Mouse (Mus musculus) embryonic facial prominence, embryonic 12.5 days (tissue): ENCODE data around the gene Rpl22. TPM values are rescaled to one million over a fixed set of nuclear protein-coding genes. Genes with fewer than 3 reads are reported as not detected.
A peak's percentile ranks its signal among the peaks of the same experiment; 100 is the strongest.

Experiments
- ATAC-seq: fragments of 200-750 bp; cut with Nextera tagmentation; 2 replicates; pipeline ENCODE4 v1.8.0; 2017; ENCODE audit not compliant: insufficient number of reproducible peaks, insufficient read depth, low FRiP score, low TSS enrichment
- H3K27ac ChIP-seq: fragments of 300-500 bp; sonication (generic); 2 replicates; pipeline ENCODE4 v1.5.1; 2016; ENCODE audit warnings: mild to moderate bottlenecking
- H3K27me3 ChIP-seq: fragments of 300-500 bp; sonication (generic); 2 replicates; pipeline ENCODE4 v1.6.1; 2016; ENCODE audit warnings: mild to moderate bottlenecking, moderate library complexity
- H3K36me3 ChIP-seq: fragments of 300-500 bp; sonication (generic); 2 replicates; pipeline ENCODE4 v1.6.1; 2016; ENCODE audit warnings: mild to moderate bottlenecking
- H3K4me1 ChIP-seq: fragments of 300-500 bp; sonication (generic); 2 replicates; pipeline ENCODE4 v1.6.1; 2016
- H3K4me2 ChIP-seq: fragments of 300-500 bp; sonication (generic); replicated peaks from 2 replicates; pipeline ENCODE4 v1.6.1; 2016; ENCODE audit warnings: mild to moderate bottlenecking, moderate library complexity
- H3K4me3 ChIP-seq: fragments of 300-500 bp; sonication (generic); 2 replicates; pipeline ENCODE4 v1.5.1; 2016; ENCODE audit warnings: mild to moderate bottlenecking
- H3K9ac ChIP-seq: fragments of 300-500 bp; sonication (generic); 2 replicates; pipeline ENCODE4 v1.6.1; 2016; ENCODE audit warnings: mild to moderate bottlenecking, moderate library complexity
- H3K9me3 ChIP-seq: fragments of 300-500 bp; sonication (generic); 2 replicates; pipeline ENCODE4 v1.6.1; 2016; ENCODE audit warnings: mild to moderate bottlenecking, moderate library complexity
- WGBS: fragments of 180-500 bp; shearing (Covaris S2); methylation state at CpG from one replicate; pipeline ENCODE4 v1.1.7; 2016; 5-methylcytosine and 5-hydroxymethylcytosine counted together
- polyA plus RNA-seq: library from polyadenylated mRNA; unstranded; fragments of >200 nt; fragmentation: Nextera tagmentation; extraction: Ambion mirVana; gene quantifications from 2 replicates; pipeline ENCODE4 v1.2.1, GENCODE M21; 2016

Rpl22 gene
- polyA plus RNA-seq, 1 experiment from 2014 or later, result 396 TPM

- Histone ChIP-seq H3K9me3 (no peaks in the 10 kb centered on the region), H3K27me3 (peaks cover 12% of the 10 kb centered on the region), H3K4me1 (peaks cover 20% of the 10 kb centered on the region), H3K27ac (no peak overlapping the region), H3K9ac (no peak overlapping the region), H3K4me3 (no peak overlapping the region), H3K36me3 (peaks cover 44% of the 10 kb centered on the region), H3K4me2 (peak overlapping the region; percentile 95; the same call in 1 of the 2 replicates)
- WGBS, result 84% methylated on average over 14 of the region's 14 CpGs
- ATAC-seq, result no peak
These were observed 26.7 kb upstream of the Rpl22 start for GRCm38 (mm10) chr4:152298836-152299235.

GRCm38 (mm10) chr4:152300375-152300774, 25.2 kb upstream of the Rpl22 start:
- H3K4me1 ChIP-seq, result peaks cover 20% of the 10 kb centered on the region

GRCm38 (mm10) chr4:152302012-152302411, 23.5 kb upstream of the Rpl22 start:
- Histone ChIP-seq H3K9me3 (no peaks in the 10 kb centered on the region), H3K27ac (no peak overlapping the region), H3K4me2 (no peak overlapping the region), H3K27me3 (no peaks in the 10 kb centered on the region), H3K4me3 (no peak overlapping the region), H3K4me1 (peaks cover 12% of the 10 kb centered on the region), H3K9ac (no peak overlapping the region), H3K36me3 (peaks cover 57% of the 10 kb centered on the region)
- WGBS, result 79% methylated on average over 11 of the region's 11 CpGs
- ATAC-seq, result no peak

More at GRCm38 (mm10) chr4:152300375-152300774, 25.2 kb upstream of the Rpl22 start:
- H3K9me3 ChIP-seq, result no peaks in the 10 kb centered on the region
- H3K27me3 ChIP-seq, result 0 out of 2 replicates have a peak, but pooled peaks cover 7% of the 10 kb centered on the region
- no peak overlapping the region for H3K4me2 ChIP-seq
- no peak overlapping the region for H3K9ac ChIP-seq
- no peak overlapping the region for H3K27ac ChIP-seq
- ATAC-seq, result no peak
- H3K4me3 ChIP-seq, result no peak overlapping the region
- 93% methylated on average over 8 of the region's 8 CpGs for WGBS
- H3K36me3 ChIP-seq, result peaks cover 57% of the 10 kb centered on the region

GRCm38 (mm10) chr4:152303172-152303571, 22.4 kb upstream of the Rpl22 start:
- 88% methylated on average over 10 of the region's 10 CpGs for WGBS
- no peak overlapping the region for H3K4me2 ChIP-seq
- H3K4me3 ChIP-seq, result no peak overlapping the region
- no peak overlapping the region for H3K9ac ChIP-seq
- H3K9me3 ChIP-seq, result no peaks in the 10 kb centered on the region
- no peak overlapping the region for H3K27ac ChIP-seq
- peaks cover 57% of the 10 kb centered on the region for H3K36me3 ChIP-seq
- H3K27me3 ChIP-seq, result no peaks in the 10 kb centered on the region
- ATAC-seq, result no peak
- peaks cover 7% of the 10 kb centered on the region for H3K4me1 ChIP-seq

GRCm38 (mm10) chr4:152304685-152305084, 20.9 kb upstream of the Rpl22 start:
- Histone ChIP-seq H3K4me3 (no peak overlapping the region), H3K9me3 (no peaks in the 10 kb centered on the region), H3K36me3 (peaks cover 61% of the 10 kb centered on the region), H3K4me2 (no peak overlapping the region), H3K27ac (no peak overlapping the region), H3K27me3 (0 out of 2 replicates have a peak, but pooled peaks cover 5% of the 10 kb centered on the region), H3K9ac (no peak overlapping the region), H3K4me1 (no peaks in the 10 kb centered on the region)
- 93% methylated on average over 6 of the region's 6 CpGs for WGBS
- ATAC-seq, result no peak

- whole genome bisulfite sequencing, result 81% methylated on average over 6 of the region's 6 CpGs
- peaks cover 18% of the 10 kb centered on the region for H3K27me3 ChIP-seq
- no peak for ATAC-seq
- no peak overlapping the region for H3K27ac ChIP-seq
- no peak overlapping the region for H3K4me2 ChIP-seq
- no peaks in the 10 kb centered on the region for H3K4me1 ChIP-seq
- H3K9me3 ChIP-seq, result no peaks in the 10 kb centered on the region
- H3K9ac ChIP-seq, result 0 out of 2 replicates have a peak overlapping the region, but pooled peaks have one; percentile 32
- H3K36me3 ChIP-seq, result peaks cover 48% of the 10 kb centered on the region
- H3K4me3 ChIP-seq, result no peak overlapping the region
These were observed 19.6 kb upstream of the Rpl22 start for GRCm38 (mm10) chr4:152305991-152306390.

GRCm38 (mm10) chr4:152307542-152307941, 18.0 kb upstream of the Rpl22 start:
- H3K27me3 ChIP-seq, result peaks cover 33% of the 10 kb centered on the region
- no peak overlapping the region for H3K4me2 ChIP-seq
- no peak overlapping the region for H3K27ac ChIP-seq
- no peak overlapping the region for H3K9ac ChIP-seq
- ATAC-seq, result no peak
- no peak overlapping the region for H3K4me3 ChIP-seq
- H3K36me3 ChIP-seq, result peaks cover 33% of the 10 kb centered on the region
- 75% methylated on average over 9 of the region's 9 CpGs for WGBS
- H3K9me3 ChIP-seq, result no peaks in the 10 kb centered on the region
- 0 out of 2 replicates have a peak, but pooled peaks cover 5% of the 10 kb centered on the region for H3K4me1 ChIP-seq

- Histone ChIP-seq H3K9me3 (no peaks in the 10 kb centered on the region), H3K4me1 (peaks cover 25% of the 10 kb centered on the region), H3K9ac (no peak overlapping the region), H3K4me3 (no peak overlapping the region; the same call in 1 of the 2 replicates), H3K4me2 (peak overlapping the region; percentile 51), H3K27ac (no peak overlapping the region), H3K36me3 (0 out of 2 replicates have a peak, but pooled peaks cover 8% of the 10 kb centered on the region), H3K27me3 (peaks cover 80% of the 10 kb centered on the region)
- WGBS, result 4% methylated on average over 14 of the region's 14 CpGs
- ATAC-seq, result no peak
These were observed 13.4 kb upstream of the Rpl22 start for GRCm38 (mm10) chr4:152312186-152312585.

- peaks cover 90% of the 10 kb centered on the region for H3K27me3 ChIP-seq
- H3K36me3 ChIP-seq, result 0 out of 2 replicates have a peak, but pooled peaks cover 8% of the 10 kb centered on the region
- no peak for ATAC-seq
- H3K9me3 ChIP-seq, result no peaks in the 10 kb centered on the region
- WGBS, result under 1% methylated on average over 29 of the region's 29 CpGs
- H3K27ac ChIP-seq, result no peak overlapping the region
- H3K9ac ChIP-seq, result 0 out of 2 replicates have a peak overlapping the region, but pooled peaks have one; percentile 19
- H3K4me3 ChIP-seq, result peak overlapping the region; percentile 28
- H3K4me1 ChIP-seq, result peaks cover 25% of the 10 kb centered on the region
- peak overlapping the region; percentile 51 for H3K4me2 ChIP-seq
These were observed 12.3 kb upstream of the Rpl22 start for GRCm38 (mm10) chr4:152313211-152313632.

- peak overlapping the region; percentile 51 for H3K4me2 ChIP-seq
These were observed 11.6 kb upstream of the Rpl22 start for GRCm38 (mm10) chr4:152313934-152314333.

GRCm38 (mm10) chr4:152315498-152316213, 9.9 kb upstream of the Rpl22 start:
- Histone ChIP-seq H3K9ac (no peak overlapping the region), H3K27me3 (peaks cover 81% of the 10 kb centered on the region), H3K4me2 (peak overlapping the region; percentile 52), H3K27ac (no peak overlapping the region), H3K4me1 (peaks cover 25% of the 10 kb centered on the region), H3K9me3 (no peaks in the 10 kb centered on the region), H3K36me3 (no peaks in the 10 kb centered on the region), H3K4me3 (peak overlapping the region; percentile 29)
- 1% methylated on average over 43 of the region's 43 CpGs for WGBS
- ATAC-seq, result no peak

More at GRCm38 (mm10) chr4:152313934-152314333, 11.6 kb upstream of the Rpl22 start:
- no peak overlapping the region for H3K9ac ChIP-seq
- H3K27me3 ChIP-seq, result peaks cover 95% of the 10 kb centered on the region
- H3K4me3 ChIP-seq, result peak overlapping the region; percentile 28
- 0 out of 2 replicates have a peak, but pooled peaks cover 3% of the 10 kb centered on the region for H3K36me3 ChIP-seq
- no peaks in the 10 kb centered on the region for H3K9me3 ChIP-seq
- no peak for ATAC-seq
- H3K4me1 ChIP-seq, result peaks cover 25% of the 10 kb centered on the region
- no peak overlapping the region for H3K27ac ChIP-seq

- WGBS, result 78% methylated on average over 6 of the region's 6 CpGs
These were observed 7.9 kb upstream of the Rpl22 start for GRCm38 (mm10) chr4:152317631-152318033.

More at GRCm38 (mm10) chr4:152317631-152318033, 7.9 kb upstream of the Rpl22 start:
- Histone ChIP-seq H3K27ac (no peak overlapping the region), H3K27me3 (peaks cover 61% of the 10 kb centered on the region), H3K4me1 (peaks cover 19% of the 10 kb centered on the region), H3K9ac (no peak overlapping the region), H3K4me3 (no peak overlapping the region), H3K36me3 (no peaks in the 10 kb centered on the region), H3K9me3 (no peaks in the 10 kb centered on the region), H3K4me2 (no peak overlapping the region)
- no peak for ATAC-seq
